Mouse (Mus musculus): Measurements from ENCODE around the gene Kcnq1.

DNA sequence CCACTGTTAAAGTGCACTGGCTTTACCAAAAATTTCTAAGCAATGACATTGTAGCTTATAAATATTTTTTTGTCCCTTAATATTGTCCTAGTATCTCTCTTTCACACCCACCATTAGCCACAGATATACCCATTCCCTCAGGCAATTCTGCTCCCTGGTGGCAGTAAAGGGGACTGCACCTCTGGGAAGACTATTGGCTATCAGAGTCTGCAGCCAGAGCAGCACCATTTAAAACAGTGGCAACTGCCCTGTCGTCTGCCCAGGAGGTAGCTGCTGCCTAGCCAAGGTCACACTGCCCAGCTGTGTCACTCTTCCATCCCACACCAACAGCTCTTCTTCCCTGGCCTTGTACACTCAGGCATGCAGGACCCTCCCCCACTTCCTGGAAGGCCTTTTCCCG is 19.8 kb upstream of the Kcnq1 start:
- TF ChIP-seq GATA1 (IDR thresholded peaks at IDR 0.05; ENCODE audit: borderline replicate concordance, low read length), result no peak
- TF ChIP-seq FLI1 (IDR thresholded peaks at IDR 0.05; ENCODE audit: low read length), result no peak
